Mouse (Mus musculus): Measurements from ENCODE around the gene Mthfd1l.
"Not testable (repeated sequence)": the region's sequence is repeated elsewhere in the genome, so short reads cannot be mapped to it uniquely, and the experiment has no call there.

Mthfd1l gene

GRCm38 (mm10) chr10:4041691-4042090 is 68.8 kb downstream of the Mthfd1l start:
- peak; percentile 44 for DNase-seq (ENCODE audit: low read depth, low spot score)

- DNase-seq (ENCODE audit: low read depth, low spot score), result no peak
Measured at GRCm38 (mm10) chr10:4044421-4044820, 71.5 kb downstream of the Mthfd1l start.

GRCm38 (mm10) chr10:4046496-4046895 is 73.6 kb downstream of the Mthfd1l start:
- DNase-seq (ENCODE audit: low read depth, low spot score), result no peak

- no peak for DNase-seq (ENCODE audit: low read depth, low spot score)
Measured at GRCm38 (mm10) chr10:4047666-4048065, 74.7 kb downstream of the Mthfd1l start.

GRCm38 (mm10) chr10:4050236-4050635 is 77.3 kb downstream of the Mthfd1l start:
- DNase-seq (ENCODE audit: low read depth, low spot score), result no peak

- DNase-seq (ENCODE audit: low read depth, low spot score), result no peak
Measured at GRCm38 (mm10) chr10:4052711-4053110, 79.8 kb downstream of the Mthfd1l start.

- no peak for DNase-seq (ENCODE audit: low read depth, low spot score)
Measured at GRCm38 (mm10) chr10:4053278-4054061, 80.6 kb downstream of the Mthfd1l start.

- DNase-seq (ENCODE audit: low read depth, low spot score), result no peak
Measured at GRCm38 (mm10) chr10:4054589-4054988, 81.7 kb downstream of the Mthfd1l start.

- DNase-seq (ENCODE audit: low read depth, low spot score), result no peak
Measured at GRCm38 (mm10) chr10:4057397-4057796, 84.5 kb downstream of the Mthfd1l start.

- no peak for DNase-seq (ENCODE audit: low read depth, low spot score)
Measured at GRCm38 (mm10) chr10:4057832-4058231, 84.9 kb downstream of the Mthfd1l start.

- DNase-seq (ENCODE audit: low read depth, low spot score), result no peak
Measured at GRCm38 (mm10) chr10:4061071-4061987, 88.4 kb downstream of the Mthfd1l start.

- DNase-seq (ENCODE audit: low read depth, low spot score), result no peak
Measured at GRCm38 (mm10) chr10:4063537-4063936, 90.6 kb downstream of the Mthfd1l start.

GRCm38 (mm10) chr10:4065295-4066084 is 92.6 kb downstream of the Mthfd1l start:
- no peak for DNase-seq (ENCODE audit: low read depth, low spot score)

- no peak for DNase-seq (ENCODE audit: low read depth, low spot score)
Measured at GRCm38 (mm10) chr10:4069258-4069826, 96.4 kb downstream of the Mthfd1l start.

- DNase-seq (ENCODE audit: low read depth, low spot score), result no peak
Measured at GRCm38 (mm10) chr10:4070061-4070460, 97.1 kb downstream of the Mthfd1l start.

- DNase-seq (ENCODE audit: low read depth, low spot score), result no peak
Measured at GRCm38 (mm10) chr10:4071069-4071844, 98.3 kb downstream of the Mthfd1l start.

- no peak for DNase-seq (ENCODE audit: low read depth, low spot score)
Measured at GRCm38 (mm10) chr10:4071845-4072345, 99.0 kb downstream of the Mthfd1l start.

- DNase-seq (ENCODE audit: low read depth, low spot score), result not testable (repeated sequence)
Measured at GRCm38 (mm10) chr10:4072491-4072890, 99.6 kb downstream of the Mthfd1l start.

GRCm38 (mm10) chr10:4078220-4078840 is 105.4 kb downstream of the Mthfd1l start:
- no peak for DNase-seq (ENCODE audit: low read depth, low spot score)
